Mouse (Mus musculus) MEL (cell line): Measurements from ENCODE around the gene Rab1a. TPM values are rescaled to one million over a fixed set of nuclear protein-coding genes. Genes with fewer than 3 reads are reported as not detected.

Source experiments
- DNase-seq: peaks from one replicate; pipeline ENCODE4 v3.0.0; 2011; ENCODE audit warnings: low read depth, low spot score
- H3K27ac ChIP-seq: 2 replicates; pipeline ENCODE4 v1.5.1; 2012; ENCODE audit warnings: low read depth, mild to moderate bottlenecking, control low read depth, low read length, moderate library complexity; ENCODE audit not compliant: control insufficient read depth
- H3K27me3 ChIP-seq, 2 experiments: fragments of 150-350 bp in 1 of 2; sonication (generic) in 1 of 2; 2 replicates each; pipeline ENCODE4 v1.6.1; 2012; ENCODE audit warnings: low read length in 2 of 2, mild to moderate bottlenecking in 2 of 2, improper control_type of control experiment in 1 of 2, moderate library complexity in 1 of 2; ENCODE audit not compliant: insufficient read depth in 2 of 2, control insufficient read depth in 1 of 2
- H3K36me3 ChIP-seq, 2 experiments: 2 replicates each; pipeline ENCODE4 v1.6.1; 2012 to 2014; ENCODE audit warnings: low read length in 2 of 2, improper control_type of control experiment in 1 of 2, inconsistent platforms in 1 of 2, mild to moderate bottlenecking in 1 of 2; ENCODE audit not compliant: insufficient read depth in 2 of 2, control insufficient read depth in 1 of 2
- H3K4me1 ChIP-seq, 2 experiments: fragments of 150-350 bp in 1 of 2; sonication (generic) in 1 of 2; 2 replicates each; pipeline ENCODE4 v1.6.1; 2012; ENCODE audit warnings: low read length in 2 of 2, improper control_type of control experiment in 1 of 2, mild to moderate bottlenecking in 1 of 2; ENCODE audit not compliant: insufficient read depth in 2 of 2, control insufficient read depth in 1 of 2
- H3K4me3 ChIP-seq, 2 experiments: fragments of 150-350 bp in 1 of 2; sonication (generic) in 1 of 2; 2 replicates each; pipeline ENCODE4 v1.5.1; 2012; ENCODE audit warnings: low read depth in 2 of 2, low read length in 2 of 2, mild to moderate bottlenecking in 2 of 2, moderate library complexity in 2 of 2, control low read depth in 1 of 2, improper control_type of control experiment in 1 of 2; ENCODE audit not compliant: control insufficient read depth in 1 of 2, insufficient read depth in 1 of 2
- H3K79me2 ChIP-seq: 2 replicates; pipeline ENCODE4 v1.6.1; 2012; ENCODE audit warnings: mild to moderate bottlenecking, low read length, moderate library complexity; ENCODE audit not compliant: control insufficient read depth, poor library complexity, insufficient read depth
- H3K9ac ChIP-seq: 2 replicates; pipeline ENCODE4 v1.6.1; 2012; ENCODE audit warnings: low read depth, mild to moderate bottlenecking, control low read depth, low read length, moderate library complexity; ENCODE audit not compliant: control insufficient read depth, poor library complexity, severe bottlenecking
- H3K9me3 ChIP-seq: fragments of 150-350 bp; sonication (generic); replicated peaks from 2 replicates; pipeline ENCODE4 v1.6.1; 2012; ENCODE audit warnings: mild to moderate bottlenecking, low read length, improper control_type of control experiment, moderate library complexity; ENCODE audit not compliant: insufficient read depth
- CHD1 ChIP-seq: IDR thresholded peaks from 2 replicates; pipeline ENCODE4 v1.6.1; 2012; ENCODE audit warnings: low read depth, mild to moderate bottlenecking, inconsistent platforms, low read length, improper control_type of control experiment
- CHD2 ChIP-seq: IDR thresholded peaks from 2 replicates; pipeline ENCODE4 v1.6.1; 2011; ENCODE audit warnings: low read length, improper control_type of control experiment
- E2F4 ChIP-seq: IDR thresholded peaks from 2 replicates; pipeline ENCODE4 v1.6.1; 2011; ENCODE audit warnings: low read depth, low read length, improper control_type of control experiment, borderline replicate concordance
- ELF1 ChIP-seq: IDR thresholded peaks from 2 replicates; pipeline ENCODE4 v1.6.1; 2014; ENCODE audit warnings: low read depth, mild to moderate bottlenecking, inconsistent platforms, low read length, improper control_type of control experiment, moderate library complexity
- EP300 ChIP-seq, 2 experiments: IDR thresholded peaks; 2 replicates each; pipeline ENCODE4 v1.6.1; 2011; ENCODE audit warnings: improper control_type of control experiment in 2 of 2, low read length in 2 of 2, low read depth in 1 of 2, mild to moderate bottlenecking in 1 of 2
- ETS1 ChIP-seq: IDR thresholded peaks from 2 replicates; pipeline ENCODE4 v1.6.1; 2012; ENCODE audit warnings: low read depth, mild to moderate bottlenecking, inconsistent platforms, low read length, improper control_type of control experiment, moderate library complexity
- GABPA ChIP-seq: IDR thresholded peaks from 2 replicates; pipeline ENCODE4 v1.6.1; 2012; ENCODE audit warnings: low read depth, mild to moderate bottlenecking, inconsistent platforms, low read length, improper control_type of control experiment, moderate library complexity
- HCFC1 ChIP-seq: IDR thresholded peaks from 2 replicates; pipeline ENCODE4 v1.6.1; 2012; ENCODE audit warnings: low read depth, mild to moderate bottlenecking, inconsistent platforms, low read length, improper control_type of control experiment, moderate library complexity
- KAT2A ChIP-seq: conservative IDR thresholded peaks from 2 replicates; pipeline ENCODE4 v1.6.1; 2012; ENCODE audit warnings: low read depth, low read length, improper control_type of control experiment, inconsistent platforms
- MAX ChIP-seq: IDR thresholded peaks from 2 replicates; pipeline ENCODE4 v1.6.1; 2011; ENCODE audit warnings: low read length, improper control_type of control experiment
- MXI1 ChIP-seq: IDR thresholded peaks from 2 replicates; pipeline ENCODE4 v1.6.1; 2011; ENCODE audit warnings: mild to moderate bottlenecking, low read depth, low read length, improper control_type of control experiment
- MYB ChIP-seq: IDR thresholded peaks from 2 replicates; pipeline ENCODE4 v1.6.1; 2011; ENCODE audit warnings: mild to moderate bottlenecking, low read depth, low read length, improper control_type of control experiment
- MYC ChIP-seq: IDR thresholded peaks from 2 replicates; pipeline ENCODE4 v1.6.1; 2011; ENCODE audit warnings: low read depth, mild to moderate bottlenecking, low read length, improper control_type of control experiment, moderate library complexity
- NRF1 ChIP-seq: IDR thresholded peaks from 2 replicates; pipeline ENCODE4 v1.6.1; 2014; ENCODE audit warnings: low read depth, mild to moderate bottlenecking, inconsistent platforms, low read length, improper control_type of control experiment, moderate library complexity; ENCODE audit not compliant: poor library complexity, insufficient read depth, severe bottlenecking
- POLR2A ChIP-seq, 2 experiments: IDR thresholded peaks; 2 replicates each; pipeline ENCODE4 v1.6.1; 2011 to 2012; ENCODE audit warnings: low read length in 2 of 2, mild to moderate bottlenecking in 2 of 2, control low read depth in 1 of 2, improper control_type of control experiment in 1 of 2, low read depth in 1 of 2, moderate library complexity in 1 of 2; ENCODE audit not compliant: control insufficient read depth in 1 of 2, insufficient read depth in 1 of 2, poor library complexity in 1 of 2
- SIN3A ChIP-seq: IDR thresholded peaks from 2 replicates; pipeline ENCODE4 v1.6.1; 2012; ENCODE audit warnings: low read length, improper control_type of control experiment, inconsistent platforms
- SMC3 ChIP-seq: IDR thresholded peaks from 2 replicates; pipeline ENCODE4 v1.6.1; 2011; ENCODE audit warnings: low read depth, low read length, improper control_type of control experiment
- TAL1 ChIP-seq: IDR thresholded peaks from 2 replicates; pipeline ENCODE4 v1.6.1; 2012; ENCODE audit warnings: mild to moderate bottlenecking, inconsistent platforms, low read length, moderate library complexity, mixed read lengths
- UBTF ChIP-seq: IDR thresholded peaks from 2 replicates; pipeline ENCODE4 v1.6.1; 2012; ENCODE audit warnings: low read depth, mild to moderate bottlenecking, inconsistent platforms, low read length, improper control_type of control experiment, moderate library complexity, borderline replicate concordance; ENCODE audit not compliant: insufficient read depth
- USF2 ChIP-seq, 2 experiments: IDR thresholded peaks; 2 replicates each; pipeline ENCODE4 v1.6.1; 2011 to 2012; ENCODE audit warnings: improper control_type of control experiment in 2 of 2, low read length in 2 of 2, borderline replicate concordance in 1 of 2, inconsistent platforms in 1 of 2, low read depth in 1 of 2, mild to moderate bottlenecking in 1 of 2; ENCODE audit not compliant: insufficient read depth in 1 of 2
- ZC3H11A ChIP-seq: IDR thresholded peaks from 2 replicates; pipeline ENCODE4 v1.6.1; 2012; ENCODE audit warnings: low read depth, mild to moderate bottlenecking, inconsistent platforms, low read length, improper control_type of control experiment
- ZMIZ1 ChIP-seq: IDR thresholded peaks from 2 replicates; pipeline ENCODE4 v1.6.1; 2012; ENCODE audit warnings: low read depth, mild to moderate bottlenecking, inconsistent platforms, low read length, improper control_type of control experiment, moderate library complexity
- ZNF384 ChIP-seq: IDR thresholded peaks from 2 replicates; pipeline ENCODE4 v1.6.1; 2012; ENCODE audit warnings: low read depth, mild to moderate bottlenecking, inconsistent platforms, low read length, improper control_type of control experiment
- polyA plus RNA-seq, 2 experiments: library from polyadenylated mRNA; stranded (reverse) in 1 of 2; unstranded in 1 of 2; fragments of >175 nt in 1 of 2; fragments of >200 nt in 1 of 2; gene quantifications; 2 replicates each; pipeline versions ENCODE4 v1.2.1 to v1.2.4; 2012; ENCODE audit warnings: low replicate concordance in 2 of 2, low read depth in 1 of 2; ENCODE audit not compliant: insufficient read length in 2 of 2, insufficient read depth in 1 of 2, missing spikeins in 1 of 2
- total RNA-seq: library from RNA; depleted of rRNA; stranded (reverse); fragments of 300-350 nt; gene quantifications from 2 replicates; pipeline ENCODE4 v1.2.3, GENCODE M21; 2012

The Rab1a gene
- total and polyA plus RNA-seq, 3 experiments, result 79.5 to 336 (median 139) TPM

- TF ChIP-seq CHD2 (peak; percentile 33; the same call in 1 of the 2 replicates), HCFC1 (peak; percentile 64), USF2 (IDR thresholded peaks at IDR 0.05; ENCODE audit: borderline replicate concordance in 1 of 2, insufficient read depth in 1 of 2, low read depth in 1 of 2, low read length in 2 of 2) (0 out of 4 replicates have a peak, but pooled peaks of 1 of the 2 experiments have one; percentile 41), SMC3 (no peak; the same call in 1 of the 2 replicates), MYB (no peak), TAL1 (peak; percentile 100), ELF1 (peak; percentile 83), POLR2A (IDR thresholded peaks at IDR 0.05; ENCODE audit: control insufficient read depth in 1 of 2, insufficient read depth in 1 of 2, low read depth in 1 of 2, low read length in 2 of 2, poor library complexity in 1 of 2) (peak in 1 of 2 experiments; percentile 58; a peak in 2 of 4 replicates), E2F4 (no peak), NRF1 (no peak), GABPA (no peak)
- TF ChIP-seq, all 39 proteins: peak for 22
Measured at GRCm38 (mm10) chr11:20231128-20231878, 30.1 kb downstream of the Rab1a start (continued).

GRCm38 (mm10) chr11:20232016-20232755 is 31.0 kb downstream of the Rab1a start:
- Histone ChIP-seq H3K4me1 (peaks cover 21 to 30% of the 10 kb centered on the region in 2 experiments), H3K36me3 (peaks cover 35 to 48% of the 10 kb centered on the region in 2 experiments), H3K4me3 (no peak overlapping the region), H3K27ac (peak overlapping the region; percentile 100), H3K9me3 (no peaks in the 10 kb centered on the region), H3K9ac (peak overlapping the region; percentile 10), H3K27me3 (no peaks in the 10 kb centered on the region), H3K79me2 (no peaks in the 10 kb centered on the region)
- DNase-seq, result peak; percentile 79
- TF ChIP-seq MXI1 (peak; percentile 80), ZMIZ1 (no peak), KAT2A (no peak), UBTF (no peak), ZNF384 (peak; percentile 80), EP300 (IDR thresholded peaks at IDR 0.05; ENCODE audit: low read depth in 1 of 2, low read length in 2 of 2) (peak; percentile 26 to 32; a peak in 3 of 4 replicates), MAX (peak; percentile 56; the same call in 1 of the 2 replicates), MYC (0 out of 2 replicates have a peak, but pooled peaks have one; percentile 7), ETS1 (peak; percentile 29; the same call in 1 of the 2 replicates), CHD1 (0 out of 2 replicates have a peak, but pooled peaks have one; percentile 69), SMC3 (no peak), E2F4 (peak; percentile 21; the same call in 1 of the 2 replicates), SIN3A (peak; percentile 78), ZC3H11A (no peak), GABPA (no peak)
